Mouse (Mus musculus) heart, embryonic 10.5 days (tissue): ENCODE data around the gene Gipc3. TPM values are rescaled to one million over a fixed set of nuclear protein-coding genes. Genes with fewer than 3 reads are reported as not detected.

Experiments
- DNase-seq: peaks from one replicate; pipeline ENCODE4 v3.0.0-alpha.2; 2017; ENCODE audit warnings: low spot score
- H3K27ac ChIP-seq: fragments of 300-500 bp; sonication (generic); 2 replicates; pipeline ENCODE4 v1.5.1; 2016; ENCODE audit warnings: mild to moderate bottlenecking
- H3K27me3 ChIP-seq: fragments of 300-500 bp; sonication (generic); 2 replicates; pipeline ENCODE4 v1.6.1; 2016; ENCODE audit warnings: mild to moderate bottlenecking; ENCODE audit not compliant: poor library complexity, insufficient read depth, severe bottlenecking
- H3K36me3 ChIP-seq: fragments of 300-500 bp; sonication (generic); 2 replicates; pipeline ENCODE4 v1.6.1; 2016; ENCODE audit warnings: mild to moderate bottlenecking, moderate library complexity
- H3K4me1 ChIP-seq: fragments of 300-500 bp; sonication (generic); 2 replicates; pipeline ENCODE4 v1.6.1; 2016; ENCODE audit warnings: mild to moderate bottlenecking
- H3K4me3 ChIP-seq: fragments of 300-500 bp; sonication (generic); 2 replicates; pipeline ENCODE4 v1.5.1; 2016; ENCODE audit warnings: mild to moderate bottlenecking, moderate library complexity
- H3K9me3 ChIP-seq: fragments of 300-500 bp; sonication (generic); 2 replicates; pipeline ENCODE4 v1.6.1; 2016; ENCODE audit warnings: mild to moderate bottlenecking, moderate library complexity
- WGBS: fragments of 180-500 bp; shearing (Covaris S2); methylation state at CpG from one replicate; pipeline ENCODE4 v1.1.7; 2016; 5-methylcytosine and 5-hydroxymethylcytosine counted together
- polyA plus RNA-seq: library from polyadenylated mRNA; unstranded; fragments of >200 nt; fragmentation: Nextera tagmentation; extraction: Ambion mirVana; gene quantifications from 2 replicates; pipeline ENCODE4 v1.2.1, GENCODE M21; 2016

Gipc3 gene
- polyA plus RNA-seq, 1 experiment from 2014 or later: not detected

- H3K4me1 ChIP-seq: peaks cover 38% of the 10 kb centered on the region
- DNase-seq: no peak
- no peak overlapping the region for H3K4me3 ChIP-seq
- 55% methylated on average over 5 of the region's 5 CpGs for WGBS
- H3K36me3 ChIP-seq: peaks cover 15% of the 10 kb centered on the region
- H3K27me3 ChIP-seq: no peaks in the 10 kb centered on the region
- H3K27ac ChIP-seq: peak overlapping the region; percentile 65; the same call in 1 of the 2 replicates
- H3K9me3 ChIP-seq: no peaks in the 10 kb centered on the region
Observed at GRCm38 (mm10) chr10:81382039-81382438, 39.0 kb upstream of the Gipc3 start.

DNA sequence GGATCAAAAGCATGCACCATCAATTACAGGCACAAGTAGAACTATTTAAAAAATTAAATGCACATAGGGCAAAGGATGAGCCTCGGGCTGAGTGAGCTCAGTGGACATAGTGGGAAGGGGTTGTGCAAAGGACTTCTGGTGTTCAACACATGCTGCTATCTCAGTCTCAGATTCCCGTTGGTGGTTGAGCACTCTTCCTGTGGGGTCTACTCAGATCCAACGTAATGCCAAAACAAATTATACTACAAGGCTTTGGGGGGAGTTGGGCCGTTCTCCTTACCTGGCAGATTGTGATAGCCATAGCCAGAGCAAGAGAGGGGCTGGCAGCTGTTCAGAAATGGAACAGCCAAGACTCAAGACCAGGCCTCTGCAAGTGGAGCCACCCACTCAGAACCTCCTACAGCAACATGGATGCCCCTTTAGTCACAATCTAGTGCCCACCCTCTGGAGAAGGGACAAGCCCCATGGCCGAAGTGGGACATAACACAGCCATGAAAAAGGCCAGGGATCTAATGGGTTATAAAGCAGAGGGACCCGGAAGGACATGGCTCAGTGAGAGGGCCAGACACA, 36.8 kb upstream of the Gipc3 start:
- 94% methylated on average over 6 of the region's 6 CpGs for WGBS

GRCm38 (mm10) chr10:81379183-81379553, 36.1 kb upstream of the Gipc3 start:
- 58% methylated on average over 3 of the region's 3 CpGs for whole genome bisulfite sequencing
- DNase-seq: no peak
- Histone ChIP-seq H3K27ac (peak overlapping the region; percentile 98), H3K9me3 (no peaks in the 10 kb centered on the region), H3K27me3 (no peaks in the 10 kb centered on the region), H3K4me3 (peak overlapping the region; percentile 94), H3K36me3 (peaks cover 17% of the 10 kb centered on the region), H3K4me1 (peaks cover 33% of the 10 kb centered on the region)

More for the DNA sequence above, 36.8 kb upstream of the Gipc3 start:
- Histone ChIP-seq H3K4me1 (peaks cover 34% of the 10 kb centered on the region), H3K27me3 (no peaks in the 10 kb centered on the region), H3K27ac (peak overlapping the region; percentile 22; the same call in 1 of the 2 replicates), H3K9me3 (no peaks in the 10 kb centered on the region), H3K36me3 (peaks cover 13% of the 10 kb centered on the region), H3K4me3 (no peak overlapping the region)
- DNase-seq: no peak

DNA sequence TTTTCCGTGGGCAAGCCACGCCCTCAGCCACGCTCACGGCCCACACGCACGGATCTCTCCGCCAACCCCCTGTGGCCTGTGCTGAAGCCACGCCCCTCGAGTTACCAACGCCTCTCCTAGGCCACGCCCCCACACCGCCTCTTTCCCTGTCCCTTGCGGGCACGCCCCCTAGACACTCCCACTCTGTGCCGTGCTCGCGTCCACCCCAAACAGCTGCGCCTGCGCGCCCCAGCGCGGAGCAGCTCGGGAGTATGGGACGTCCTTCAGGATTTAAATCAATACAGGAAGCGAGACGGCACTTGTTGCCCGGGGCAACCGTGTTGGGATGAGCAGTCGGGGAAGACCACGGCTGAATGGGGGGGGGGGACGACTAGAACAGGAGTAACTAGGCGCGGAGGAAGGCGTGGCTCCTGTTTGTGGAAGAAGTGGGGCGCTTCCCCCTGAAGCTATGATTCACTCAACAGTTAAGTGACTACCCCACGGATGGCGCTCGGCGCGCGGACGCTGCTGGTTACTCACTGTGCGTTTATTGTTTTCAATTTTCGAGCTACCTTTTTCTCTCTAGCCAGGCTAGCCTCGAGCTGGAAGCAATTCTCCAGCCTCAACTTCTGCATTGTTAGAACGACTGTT, 35.6 kb upstream of the Gipc3 start:
- peak; percentile 100 for DNase-seq
- H3K9me3 ChIP-seq: no peaks in the 10 kb centered on the region
- under 1% methylated on average over 46 of the region's 46 CpGs for WGBS

GRCm38 (mm10) chr10:81377793-81378552, 34.9 kb upstream of the Gipc3 start, which contains the start of gene Fzr1:
Gene Fzr1 (minus strand): TSS chr10:81378516.
- Histone ChIP-seq H3K9me3 (no peaks in the 10 kb centered on the region), H3K4me3 (peak within 1 kb of the TSS; percentile 94), H3K27ac (peak within 1 kb of the TSS; percentile 98), H3K36me3 (peaks cover 29% of the 10 kb centered on the region), H3K4me1 (peaks cover 40% of the 10 kb centered on the region), H3K27me3 (no peaks in the 10 kb centered on the region)
- no peak for DNase-seq
- WGBS: 1% methylated on average over 59 of the region's 59 CpGs

More for the DNA sequence above, 35.6 kb upstream of the Gipc3 start:
- H3K36me3 ChIP-seq: peaks cover 22% of the 10 kb centered on the region
- peaks cover 34% of the 10 kb centered on the region for H3K4me1 ChIP-seq
- peak overlapping the region; percentile 94 for H3K4me3 ChIP-seq
- peak overlapping the region; percentile 98 for H3K27ac ChIP-seq
- no peaks in the 10 kb centered on the region for H3K27me3 ChIP-seq

- Histone ChIP-seq H3K27me3 (no peaks in the 10 kb centered on the region), H3K27ac (peak overlapping the region; percentile 98), H3K4me1 (peaks cover 44% of the 10 kb centered on the region), H3K4me3 (peak overlapping the region; percentile 94), H3K36me3 (peaks cover 35% of the 10 kb centered on the region), H3K9me3 (no peaks in the 10 kb centered on the region)
- no peak for DNase-seq
- 57% methylated on average over 2 of the region's 2 CpGs for WGBS
Observed at GRCm38 (mm10) chr10:81377362-81377664, 34.2 kb upstream of the Gipc3 start.

GRCm38 (mm10) chr10:81376561-81377361, 33.7 kb upstream of the Gipc3 start:
- H3K27ac ChIP-seq: peak overlapping the region; percentile 98
- H3K4me1 ChIP-seq: peaks cover 40% of the 10 kb centered on the region
- WGBS: 35% methylated on average over 6 of the region's 6 CpGs
- peak overlapping the region; percentile 94 for H3K4me3 ChIP-seq
- no peak for DNase-seq
- H3K27me3 ChIP-seq: no peaks in the 10 kb centered on the region
- peaks cover 40% of the 10 kb centered on the region for H3K36me3 ChIP-seq
- H3K9me3 ChIP-seq: no peaks in the 10 kb centered on the region

DNA sequence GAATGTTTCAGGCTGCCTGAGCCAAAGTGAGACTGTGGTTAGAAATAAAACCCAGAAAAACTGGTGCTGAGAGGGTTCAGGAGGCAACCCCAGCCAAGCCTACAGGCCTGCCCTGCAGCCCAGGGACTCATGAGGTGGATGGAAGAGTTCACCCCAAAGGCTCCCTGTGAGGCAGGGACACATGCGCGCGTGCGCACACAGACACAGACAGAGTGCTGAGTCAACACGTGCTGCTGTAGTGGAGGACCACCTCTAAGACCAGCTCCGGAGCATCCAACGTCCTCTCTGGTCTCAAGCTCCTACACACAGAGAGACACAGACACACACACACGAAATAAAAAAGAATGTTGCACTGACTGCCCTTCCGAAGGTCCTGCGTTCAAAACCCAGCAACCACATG, 32.3 kb upstream of the Gipc3 start:
- WGBS: 95% methylated on average over 10 of the region's 10 CpGs

DNA sequence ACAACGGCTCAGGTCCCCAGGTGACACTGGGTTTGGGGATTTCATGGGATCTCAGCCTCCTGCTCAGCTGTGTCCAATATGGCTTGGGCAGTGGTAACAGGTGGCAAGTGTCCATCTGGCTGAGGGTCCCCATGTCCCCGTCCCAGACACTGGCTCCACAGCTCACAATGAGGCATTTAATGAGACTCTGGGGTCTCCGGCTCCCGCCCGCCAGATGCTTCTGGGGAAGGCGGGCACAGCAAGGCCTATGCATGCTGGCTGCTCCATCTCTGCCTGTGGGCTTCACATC, 24.1 kb upstream of the Gipc3 start:
- no peak overlapping the region for H3K27ac ChIP-seq
- peaks cover 63% of the 10 kb centered on the region for H3K4me1 ChIP-seq
- no peak for DNase-seq
- H3K36me3 ChIP-seq: peaks cover 69% of the 10 kb centered on the region
- 96% methylated on average over 6 of the region's 6 CpGs for WGBS
- no peaks in the 10 kb centered on the region for H3K9me3 ChIP-seq
- H3K27me3 ChIP-seq: peaks cover 31% of the 10 kb centered on the region
- no peak overlapping the region for H3K4me3 ChIP-seq

More for the DNA sequence above, 32.3 kb upstream of the Gipc3 start:
- no peak overlapping the region for H3K27ac ChIP-seq
- peaks cover 35% of the 10 kb centered on the region for H3K4me1 ChIP-seq
- H3K27me3 ChIP-seq: no peaks in the 10 kb centered on the region
- H3K9me3 ChIP-seq: no peaks in the 10 kb centered on the region
- H3K4me3 ChIP-seq: no peak overlapping the region
- H3K36me3 ChIP-seq: peaks cover 55% of the 10 kb centered on the region
- DNase-seq: no peak

DNA sequence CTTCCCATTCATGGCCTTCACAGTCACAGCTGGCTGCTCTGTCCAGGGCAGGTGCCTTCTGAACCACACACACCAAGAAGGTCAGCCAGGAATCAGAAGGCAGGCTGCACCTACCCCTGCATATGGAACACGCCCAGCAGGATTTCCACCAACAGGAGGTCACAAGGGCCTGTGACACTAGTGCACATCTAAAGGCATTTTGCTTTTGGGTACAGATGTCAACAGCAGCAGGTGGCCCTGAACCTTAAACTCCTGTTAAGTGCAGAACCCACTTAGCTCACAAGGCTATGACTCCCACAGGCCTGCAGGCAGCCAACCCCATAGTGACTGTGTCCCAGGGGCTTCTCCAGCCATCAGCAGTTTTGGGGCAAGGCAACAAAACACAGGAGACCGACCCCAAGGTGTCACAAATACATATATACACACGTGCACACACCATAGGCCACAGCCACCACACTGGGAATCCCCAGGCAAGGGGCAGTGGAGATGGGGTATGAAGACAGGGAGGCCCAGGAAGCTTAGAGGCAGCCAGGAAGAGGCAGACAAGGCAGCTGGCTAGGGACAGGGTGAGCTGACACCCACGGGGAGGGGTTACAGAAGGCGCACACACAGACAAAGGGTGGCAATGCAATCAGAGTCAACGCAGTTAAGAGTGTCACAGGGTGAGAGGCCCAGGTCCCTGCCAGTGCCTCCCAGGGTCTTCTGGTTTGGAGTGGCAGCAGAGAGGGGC, 23.6 kb upstream of the Gipc3 start:
- WGBS: 80% methylated on average over 6 of the region's 6 CpGs
- 0 out of 2 replicates have a peak overlapping the region, but pooled peaks have one; percentile 62 for H3K27ac ChIP-seq
- peaks cover 69% of the 10 kb centered on the region for H3K36me3 ChIP-seq

DNA sequence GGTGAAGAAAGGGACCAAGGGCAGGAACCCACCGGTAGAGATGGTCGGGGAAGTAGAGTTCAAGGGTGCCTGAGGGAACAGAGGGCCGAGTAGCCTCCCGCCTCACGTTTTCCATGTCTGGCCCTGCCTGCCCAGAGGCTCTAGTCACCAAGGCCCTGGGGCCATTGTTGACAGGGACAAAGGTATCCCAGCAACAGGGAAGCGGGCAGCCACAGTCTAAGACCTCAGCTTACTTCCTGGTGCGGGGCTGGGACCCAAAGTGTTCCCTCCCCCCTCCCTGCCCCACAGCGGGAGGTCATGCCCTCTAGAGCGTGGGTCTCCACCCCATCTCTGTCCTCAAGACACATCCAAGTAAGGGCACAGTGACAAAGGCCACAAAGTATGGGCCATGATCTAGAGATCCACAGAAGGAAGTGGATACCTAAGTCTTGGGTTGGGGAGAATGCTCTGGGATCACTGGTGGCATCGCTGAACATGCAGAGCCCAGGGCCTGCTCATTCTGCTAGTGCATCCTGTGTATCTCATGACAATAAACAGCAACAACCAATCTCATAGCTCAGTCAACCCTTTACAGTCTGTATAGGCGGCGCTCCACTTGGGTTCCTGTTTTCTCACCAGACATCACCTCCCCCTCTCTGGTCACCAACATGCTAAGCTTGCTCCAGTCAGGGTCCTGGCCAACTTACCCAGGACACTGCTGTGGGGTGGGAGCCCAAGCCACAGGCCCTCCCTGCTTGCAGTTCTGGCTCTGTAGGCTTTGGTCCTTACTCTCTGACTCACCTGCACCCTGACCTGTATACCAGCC, 22.8 kb upstream of the Gipc3 start, which contains the start of gene 4930404N11Rik:
TSS of gene 4930404N11Rik (minus strand) at position 145 of the 805 bp plus-strand sequence.
- no peak for DNase-seq
- Histone ChIP-seq H3K4me3 (peak within 1 kb of the TSS; percentile 64), H3K36me3 (peaks cover 62% of the 10 kb centered on the region), H3K4me1 (peaks cover 76% of the 10 kb centered on the region), H3K27ac (peak within 1 kb of the TSS; percentile 78), H3K27me3 (peaks cover 35% of the 10 kb centered on the region), H3K9me3 (no peaks in the 10 kb centered on the region)
- 31% methylated on average over 12 of the region's 12 CpGs for WGBS

More for the DNA sequence above, 23.6 kb upstream of the Gipc3 start:
- Histone ChIP-seq H3K4me3 (no peak overlapping the region), H3K27me3 (peaks cover 35% of the 10 kb centered on the region), H3K9me3 (no peaks in the 10 kb centered on the region), H3K4me1 (peaks cover 68% of the 10 kb centered on the region)
- no peak for DNase-seq
